ENCODE assay signal across 22 mouse cellular contexts in genomic region chr16:30722372-30722771, GRCm38 (mm10).
DNase-seq lines count a peak whose midpoint lies in the region; ATAC-seq lines count a peak whose summit lies in the region.
"Had no signal": no experiment of that assay in that cellular context is flagged by ENCODE, and none has a peak within 500 bp of the region (broad histone marks: within the 10 kb centered on the region; RNA-seq: fewer than 3 reads in every experiment).

No protein-coding gene starts in this region.

- H3K36me3 ChIP-seq in heart, embryonic 10.5 days, result no peaks in the 10 kb centered on the region
- H3K36me3 ChIP-seq in liver, embryonic 11.5 days (ENCODE audit: control insufficient read depth, insufficient read depth, low read length), result no peaks in the 10 kb centered on the region
- H3K36me3 ChIP-seq: embryonic facial prominence, embryonic 15.5 days; forebrain, embryonic 12.5 days; heart, embryonic 13.5 days; liver, embryonic 12.5 days; lung, embryonic 15.5 days; midbrain, embryonic 15.5 days; neural tube, embryonic 12.5 days had no signal

- H3K9me3 ChIP-seq in heart, embryonic 10.5 days, result no peaks in the 10 kb centered on the region
- no peaks in the 10 kb centered on the region for H3K9me3 ChIP-seq in liver, embryonic 11.5 days (ENCODE audit: control insufficient read depth, low read length)
- H3K9me3 ChIP-seq: embryonic facial prominence, embryonic 15.5 days; forebrain, embryonic 12.5 days; heart, embryonic 13.5 days; liver, embryonic 12.5 days; lung, embryonic 15.5 days; neural tube, embryonic 12.5 days had no signal

- peak; percentile 94 for ATAC-seq in inflammation-experienced regulatory T-cells, adult 6 months
- ATAC-seq in liver, embryonic 11.5 days (replicated peaks; ENCODE audit: low FRiP score), result no peak
- ATAC-seq in monocyte, adult 5-6 weeks (replicated peaks; ENCODE audit: insufficient number of reproducible peaks, low FRiP score, low TSS enrichment, poor library complexity, severe bottlenecking), result no peak
- ATAC-seq: liver, embryonic 12.5 days; midbrain, embryonic 15.5 days; Patski had no signal

- H3K4me2 ChIP-seq in liver, embryonic 11.5 days, result no peak overlapping the region
- H3K4me2 ChIP-seq: embryonic facial prominence, embryonic 15.5 days; forebrain, embryonic 12.5 days; heart, embryonic 13.5 days; hindbrain, embryonic 14.5 days; liver, embryonic 12.5 days; lung, embryonic 15.5 days; midbrain, embryonic 15.5 days; neural tube, embryonic 12.5 days had no signal

- peak; percentile 59 to 68 for DNase-seq in heart, adult 9 months (ENCODE audit: low spot score in 2 of 2)
- no peak for DNase-seq in heart, embryonic 10.5 days (ENCODE audit: low spot score)
- peak; percentile 23 for DNase-seq in T-cell, adult 2 months (ENCODE audit: low spot score)
- DNase-seq in thymus, postnatal 36 days, result peak; percentile 10 to 33
- no peak for DNase-seq in liver, embryonic 11.5 days (ENCODE audit: low spot score)
- no peak for DNase-seq in Muller cell, postnatal 12 days (ENCODE audit: inconsistent ontology term)
- DNase-seq: cerebellum, adult 11-12 months; cerebellum, postnatal 36 days; kidney, adult 18-20 months; kidney, postnatal 14 days; left cerebral cortex, postnatal 4 days had no signal

- H3K27ac ChIP-seq in heart, embryonic 10.5 days, result no peak overlapping the region
- no peak overlapping the region for H3K27ac ChIP-seq in liver, embryonic 11.5 days (ENCODE audit: low read depth, low read length)
- H3K27ac ChIP-seq: embryonic facial prominence, embryonic 15.5 days; forebrain, embryonic 12.5 days; heart, embryonic 13.5 days; hindbrain, embryonic 14.5 days; liver, embryonic 12.5 days; lung, embryonic 15.5 days; midbrain, embryonic 15.5 days; neural tube, embryonic 12.5 days had no signal

- H3K27me3 ChIP-seq in heart, embryonic 10.5 days (ENCODE audit: insufficient read depth, poor library complexity, severe bottlenecking), result no peaks in the 10 kb centered on the region
- no peaks in the 10 kb centered on the region for H3K27me3 ChIP-seq in liver, embryonic 11.5 days (replicated peaks; ENCODE audit: control insufficient read depth, insufficient read depth, low read length)
- H3K27me3 ChIP-seq: embryonic facial prominence, embryonic 15.5 days; forebrain, embryonic 12.5 days; heart, embryonic 13.5 days; lung, embryonic 15.5 days; midbrain, embryonic 15.5 days; neural tube, embryonic 12.5 days; Patski had no signal

- H3K4me3 ChIP-seq in heart, embryonic 10.5 days, result no peak overlapping the region
- no peak overlapping the region for H3K4me3 ChIP-seq in liver, embryonic 11.5 days (ENCODE audit: low read depth, low read length)
- H3K4me3 ChIP-seq: embryonic facial prominence, embryonic 15.5 days; forebrain, embryonic 12.5 days; heart, embryonic 13.5 days; liver, embryonic 12.5 days; lung, embryonic 15.5 days; midbrain, embryonic 15.5 days; neural tube, embryonic 12.5 days had no signal

- 73% methylated on average over 3 of the region's 3 CpGs for WGBS in heart, embryonic 10.5 days
- WGBS in liver, embryonic 11.5 days, result 69% methylated on average over 3 of the region's 3 CpGs

- H3K4me1 ChIP-seq in heart, embryonic 10.5 days, result no peaks in the 10 kb centered on the region
- no peaks in the 10 kb centered on the region for H3K4me1 ChIP-seq in liver, embryonic 11.5 days (replicated peaks; ENCODE audit: control insufficient read depth, insufficient read depth, low read length)
- H3K4me1 ChIP-seq: embryonic facial prominence, embryonic 15.5 days; forebrain, embryonic 12.5 days; liver, embryonic 12.5 days; midbrain, embryonic 15.5 days had no signal

- no peak overlapping the region for H3K9ac ChIP-seq in liver, embryonic 11.5 days (ENCODE audit: low read depth, low read length)
- H3K9ac ChIP-seq: embryonic facial prominence, embryonic 15.5 days; forebrain, embryonic 12.5 days; heart, embryonic 13.5 days; hindbrain, embryonic 14.5 days; liver, embryonic 12.5 days; lung, embryonic 15.5 days; midbrain, embryonic 15.5 days; neural tube, embryonic 12.5 days had no signal

Comparison
In these comparisons a context has a peak if more than half of its experiments do, and no peak if none do; other contexts are left out.
1. DNase-seq: peak in heart, adult 9 months (2 of 2), T-cell, adult 2 months (single experiment) and thymus, postnatal 36 days (2 of 2); none in heart, embryonic 10.5 days (single experiment), liver, embryonic 11.5 days (single experiment) and Muller cell, postnatal 12 days (single experiment).